Mouse (Mus musculus) heart, embryonic 13.5 days (tissue): Measurements from ENCODE around the gene Alkal2. TPM values are rescaled to one million over a fixed set of nuclear protein-coding genes. Genes with fewer than 3 reads are reported as not detected.

Source experiments
- ATAC-seq: fragments of 200-750 bp; cut with Nextera tagmentation; 2 replicates; pipeline ENCODE4 v1.8.0; 2017; ENCODE audit warnings: moderate TSS enrichment; ENCODE audit not compliant: insufficient number of reproducible peaks, low FRiP score, low TSS enrichment; ENCODE audit errors: extremely low read depth
- H3K27ac ChIP-seq: fragments of 300-500 bp; sonication (generic); replicated peaks from 2 replicates; pipeline ENCODE4 v1.5.1; 2015; ENCODE audit warnings: moderate library complexity, mild to moderate bottlenecking, inconsistent platforms
- H3K27me3 ChIP-seq: fragments of 300-500 bp; sonication (generic); replicated peaks from 2 replicates; pipeline ENCODE4 v1.6.1; 2015; ENCODE audit warnings: mild to moderate bottlenecking, inconsistent platforms
- H3K36me3 ChIP-seq: fragments of 300-500 bp; sonication (generic); 2 replicates; pipeline ENCODE4 v1.6.1; 2015; ENCODE audit warnings: mild to moderate bottlenecking, inconsistent platforms
- H3K4me1 ChIP-seq: fragments of 300-500 bp; sonication (generic); 2 replicates; pipeline ENCODE4 v1.6.1; 2015; ENCODE audit warnings: inconsistent platforms
- H3K4me2 ChIP-seq: fragments of 300-500 bp; sonication (generic); 2 replicates; pipeline ENCODE4 v1.6.1; 2015; ENCODE audit warnings: inconsistent platforms, mild to moderate bottlenecking, moderate library complexity
- H3K4me3 ChIP-seq: fragments of 300-500 bp; sonication (generic); 2 replicates; pipeline ENCODE4 v1.5.1; 2015; ENCODE audit warnings: moderate library complexity, mild to moderate bottlenecking, inconsistent platforms
- H3K9ac ChIP-seq: fragments of 300-500 bp; sonication (generic); 2 replicates; pipeline ENCODE4 v1.6.1; 2015; ENCODE audit warnings: inconsistent platforms, mild to moderate bottlenecking, moderate library complexity
- H3K9me3 ChIP-seq: fragments of 300-500 bp; sonication (generic); 2 replicates; pipeline ENCODE4 v1.6.1; 2016; ENCODE audit warnings: inconsistent platforms
- WGBS: fragments of 180-500 bp; shearing (Covaris S2); methylation state at CpG from one replicate; pipeline ENCODE4 v1.1.7; 2015; ENCODE audit warnings: mixed read lengths; 5-methylcytosine and 5-hydroxymethylcytosine counted together
- polyA plus RNA-seq: library from polyadenylated mRNA; unstranded; fragments of >200 nt; fragmentation: Nextera tagmentation; extraction: Ambion mirVana; gene quantifications from 2 replicates; pipeline ENCODE4 v1.2.1, GENCODE M21; 2015

Alkal2 gene
- polyA plus RNA-seq, 1 experiment from 2014 or later, result 0.15 TPM

DNA sequence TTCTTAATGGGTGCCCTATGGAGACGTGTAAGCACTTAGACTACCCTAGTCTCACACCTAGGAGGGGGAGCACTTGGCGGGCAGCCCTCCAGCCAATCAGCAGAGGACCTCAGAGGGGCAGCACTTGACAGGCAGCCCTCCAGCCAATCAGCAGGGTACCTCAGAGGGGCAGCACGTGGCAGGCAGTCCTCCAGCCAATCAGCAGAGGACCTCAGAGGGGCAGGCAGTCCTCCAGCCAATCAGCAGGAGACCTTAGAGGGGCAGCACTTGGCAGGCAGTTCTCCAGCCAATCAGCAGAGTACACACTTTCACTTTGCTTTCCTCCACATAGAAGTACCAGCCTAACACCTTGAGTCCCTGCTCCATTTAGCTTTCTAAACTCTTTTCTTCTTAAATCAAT, 38.3 kb downstream of the Alkal2 start:
- H3K9ac ChIP-seq, result no peak overlapping the region
- WGBS, result 66% methylated on average over 3 of the region's 3 CpGs
- ATAC-seq, result no peak

GRCm38 (mm10) chr12:30928182-30928581, 44.1 kb downstream of the Alkal2 start:
- Histone ChIP-seq H3K4me3 (no peak overlapping the region), H3K4me1 (no peaks in the 10 kb centered on the region), H3K27ac (no peak overlapping the region), H3K9ac (no peak overlapping the region), H3K27me3 (no peaks in the 10 kb centered on the region), H3K36me3 (no peaks in the 10 kb centered on the region), H3K4me2 (no peak overlapping the region), H3K9me3 (no peaks in the 10 kb centered on the region)
- WGBS, result 74% methylated on average over 6 of the region's 6 CpGs
- no peak for ATAC-seq

More for the DNA sequence above, 38.3 kb downstream of the Alkal2 start:
- H3K27me3 ChIP-seq, result no peaks in the 10 kb centered on the region
- no peak overlapping the region for H3K4me3 ChIP-seq
- no peaks in the 10 kb centered on the region for H3K36me3 ChIP-seq
- no peaks in the 10 kb centered on the region for H3K4me1 ChIP-seq
- H3K27ac ChIP-seq, result no peak overlapping the region
- H3K9me3 ChIP-seq, result no peaks in the 10 kb centered on the region
- no peak overlapping the region for H3K4me2 ChIP-seq

DNA sequence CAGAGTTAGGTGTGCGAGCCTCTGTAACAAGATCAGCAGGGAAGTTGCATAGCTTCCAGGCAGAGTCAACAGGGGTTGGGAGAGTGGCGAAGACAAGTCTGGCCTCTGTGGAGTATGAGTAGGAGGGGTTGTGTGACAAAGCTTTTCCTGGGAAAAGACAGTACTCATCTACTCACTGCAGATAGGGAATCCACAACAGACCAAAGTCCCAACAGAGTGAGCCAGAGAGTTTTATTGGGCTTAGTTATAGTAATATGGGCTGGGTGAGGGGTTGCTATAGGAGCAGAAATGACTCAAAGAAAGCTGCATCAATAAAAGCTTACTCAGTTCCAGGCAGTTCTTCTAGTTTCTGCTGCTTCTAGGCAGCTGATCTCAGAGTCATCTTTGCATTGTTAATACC, 49.2 kb downstream of the Alkal2 start:
- H3K4me1 ChIP-seq, result no peaks in the 10 kb centered on the region
- H3K9ac ChIP-seq, result no peak overlapping the region
- no peaks in the 10 kb centered on the region for H3K9me3 ChIP-seq
- no peak for ATAC-seq
- H3K36me3 ChIP-seq, result no peaks in the 10 kb centered on the region
- no peak overlapping the region for H3K4me2 ChIP-seq
- no peak overlapping the region for H3K27ac ChIP-seq
- WGBS, result 80% methylated on average over 2 of the region's 2 CpGs
- no peaks in the 10 kb centered on the region for H3K27me3 ChIP-seq
- no peak overlapping the region for H3K4me3 ChIP-seq

DNA sequence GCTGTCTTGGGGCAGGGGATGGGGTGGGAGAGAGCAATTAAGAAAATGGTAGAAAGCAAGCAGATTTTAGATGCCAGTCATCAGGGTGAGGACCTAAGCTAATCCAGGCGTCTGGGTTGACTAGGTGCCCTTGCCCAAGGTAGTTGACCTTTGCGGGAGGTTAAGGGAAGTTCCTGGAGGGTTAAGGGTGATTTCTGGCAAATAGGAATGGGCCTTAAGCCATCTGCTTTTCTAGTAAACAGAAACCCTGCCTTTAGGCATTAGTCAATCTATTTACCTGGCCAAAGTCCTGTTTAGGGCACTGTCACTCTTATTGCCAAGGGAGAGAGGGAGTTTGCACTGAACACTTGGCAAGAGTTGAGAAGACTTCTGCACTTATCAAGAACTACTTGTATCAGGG, 52.8 kb downstream of the Alkal2 start:
- H3K4me3 ChIP-seq, result no peak overlapping the region
- no peak overlapping the region for H3K27ac ChIP-seq
- H3K4me1 ChIP-seq, result no peaks in the 10 kb centered on the region
- no peak overlapping the region for H3K9ac ChIP-seq
- H3K27me3 ChIP-seq, result no peaks in the 10 kb centered on the region
- H3K4me2 ChIP-seq, result no peak overlapping the region
- WGBS, result 75% methylated on average over 2 of the region's 2 CpGs
- H3K36me3 ChIP-seq, result peaks cover 11% of the 10 kb centered on the region
- no peak for ATAC-seq
- H3K9me3 ChIP-seq, result no peaks in the 10 kb centered on the region

Other genes with a start within 250 kb of the Alkal2 start
- gene Acp1, start 27.3 kb downstream of the Alkal2 start, polyA plus RNA-seq, result 107 and 129 TPM in 2 replicates
- 7.5 and 8.1 TPM in 2 replicates for gene Sh3yl1, start 27.3 kb downstream of the Alkal2 start, polyA plus RNA-seq
- 1.4 and 1.6 TPM in 2 replicates for gene Fam110c, start 189.5 kb downstream of the Alkal2 start, polyA plus RNA-seq